Mouse (Mus musculus): ENCODE data around the gene 1700013H16Rik.
A peak's percentile ranks its signal among the peaks of the same experiment; 100 is the strongest.
"Not testable (repeated sequence)": the region's sequence is repeated elsewhere in the genome, so short reads cannot be mapped to it uniquely, and the experiment has no call there.

The 1700013H16Rik gene

GRCm38 (mm10) chrX:53757736-53758135 lies at the start of gene 1700013H16Rik:
Gene 1700013H16Rik (minus strand): TSS chrX:53757831.
- no peak for DNase-seq (ENCODE audit: low spot score in 2 of 2)

- no peak for DNase-seq (ENCODE audit: low spot score in 2 of 2)
These were observed 41.4 kb upstream of the 1700013H16Rik start for GRCm38 (mm10) chrX:53799074-53799473.

DNA sequence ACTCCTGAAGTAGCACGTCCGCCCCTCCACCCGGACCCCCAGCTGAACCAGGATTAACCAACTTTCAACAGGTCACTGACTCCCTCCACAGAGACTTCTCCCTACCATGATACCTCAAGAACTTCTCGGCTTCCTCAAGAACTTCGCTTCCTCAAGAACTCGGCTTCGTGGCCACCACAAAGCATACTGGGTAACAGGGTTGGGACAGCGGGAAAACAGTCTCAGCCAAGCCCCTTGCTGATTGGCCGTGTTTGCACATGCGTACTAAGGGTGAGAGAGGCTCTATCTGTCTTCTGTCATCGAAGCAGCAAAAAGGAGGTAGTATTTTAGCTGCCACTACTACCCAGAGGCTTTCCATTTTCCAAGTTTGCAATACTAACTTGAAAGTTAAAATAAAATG lies 39.9 kb upstream of the 1700013H16Rik start, which contains the start of gene Xlr:
Gene Xlr, minus strand, starts transcription at position 188 of the 400 bp plus-strand sequence.
- DNase-seq (ENCODE audit: low spot score in 2 of 2), result not testable (repeated sequence)

- DNase-seq (ENCODE audit: low spot score in 2 of 2), result no peak
These were observed 18.6 kb upstream of the 1700013H16Rik start, which contains the start of gene Zfp36l3 for GRCm38 (mm10) chrX:53776276-53776675. Gene Zfp36l3 (minus strand): TSS chrX:53776394.

- no peak for DNase-seq (ENCODE audit: low spot score in 2 of 2)
These were observed 4.8 kb downstream of the 1700013H16Rik start for GRCm38 (mm10) chrX:53752851-53753250.

DNA sequence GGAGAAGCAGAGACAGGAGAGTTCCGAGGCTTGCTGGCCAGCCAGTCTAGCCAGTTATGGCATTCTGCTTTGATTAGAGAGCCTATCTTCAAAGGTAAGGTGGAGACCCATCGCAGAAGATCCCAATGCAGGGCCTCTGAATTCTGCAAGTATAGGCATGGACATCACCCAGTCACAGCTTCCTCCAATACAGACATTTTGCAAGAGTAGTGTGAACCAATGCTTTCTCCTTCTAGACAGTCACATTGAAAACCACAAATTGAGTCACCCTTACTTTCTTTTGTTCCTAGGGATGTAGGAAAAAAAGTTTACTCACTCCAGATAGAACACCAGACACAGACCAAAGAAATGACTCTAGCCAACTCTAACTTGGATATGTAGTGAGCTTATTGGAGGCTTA lies 28.7 kb downstream of the 1700013H16Rik start:
- no peak for DNase-seq (ENCODE audit: low spot score in 2 of 2)

DNA sequence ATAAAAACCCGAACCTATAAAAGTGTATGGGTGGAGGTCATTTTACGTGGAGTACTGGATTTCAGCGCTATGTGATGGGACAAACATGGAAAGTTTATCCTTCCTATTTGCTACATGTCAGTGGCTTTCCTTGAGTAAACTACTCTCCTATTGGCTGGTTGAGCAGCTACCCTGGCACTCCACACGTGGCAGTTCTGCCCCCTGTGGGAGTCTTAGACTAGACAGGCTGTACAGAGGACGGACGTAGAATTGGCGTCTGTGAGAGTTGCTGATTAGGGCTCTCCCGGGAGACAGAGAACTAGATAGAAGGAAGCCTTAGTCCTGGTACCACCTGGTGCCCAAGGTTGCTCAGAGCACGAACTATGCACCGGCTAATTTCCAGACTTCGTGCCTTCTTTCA lies 33.0 kb downstream of the 1700013H16Rik start, which contains the start of gene 4930502E18Rik:
Gene 4930502E18Rik, plus strand, starts transcription at position 231 of the 400 bp plus-strand sequence.
- no peak for DNase-seq (ENCODE audit: low spot score in 2 of 2)

- peak in 1 of 2 experiments; percentile 10 for DNase-seq (ENCODE audit: low spot score in 2 of 2)
These were observed 41.1 kb downstream of the 1700013H16Rik start for GRCm38 (mm10) chrX:53716323-53717182.

- DNase-seq (ENCODE audit: low spot score in 2 of 2), result no peak
These were observed 41.7 kb downstream of the 1700013H16Rik start for GRCm38 (mm10) chrX:53715942-53716322.

DNA sequence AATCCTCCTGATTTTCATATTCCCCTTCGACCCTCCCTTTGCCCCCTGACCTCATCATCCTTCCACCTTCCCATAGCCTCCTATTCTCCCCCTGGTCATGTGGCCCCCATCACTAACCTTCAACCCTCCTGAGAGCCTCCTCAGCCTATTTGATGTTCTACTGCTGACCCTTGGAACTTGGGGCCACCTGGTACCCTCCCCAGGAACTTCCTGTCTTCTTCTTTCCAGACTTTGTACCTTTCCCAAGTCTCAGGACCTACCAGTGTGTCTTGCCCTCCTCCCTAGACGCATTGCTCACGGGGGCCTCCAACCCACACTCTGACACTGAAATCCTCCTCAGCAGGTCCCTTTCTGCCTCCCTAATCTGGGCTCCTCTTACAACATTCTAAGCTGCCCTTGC lies 55.0 kb downstream of the 1700013H16Rik start:
- no peak for DNase-seq (ENCODE audit: low spot score in 2 of 2)

GRCm38 (mm10) chrX:53699225-53699624 lies 58.4 kb downstream of the 1700013H16Rik start:
- no peak for DNase-seq (ENCODE audit: low spot score in 2 of 2)

DNA sequence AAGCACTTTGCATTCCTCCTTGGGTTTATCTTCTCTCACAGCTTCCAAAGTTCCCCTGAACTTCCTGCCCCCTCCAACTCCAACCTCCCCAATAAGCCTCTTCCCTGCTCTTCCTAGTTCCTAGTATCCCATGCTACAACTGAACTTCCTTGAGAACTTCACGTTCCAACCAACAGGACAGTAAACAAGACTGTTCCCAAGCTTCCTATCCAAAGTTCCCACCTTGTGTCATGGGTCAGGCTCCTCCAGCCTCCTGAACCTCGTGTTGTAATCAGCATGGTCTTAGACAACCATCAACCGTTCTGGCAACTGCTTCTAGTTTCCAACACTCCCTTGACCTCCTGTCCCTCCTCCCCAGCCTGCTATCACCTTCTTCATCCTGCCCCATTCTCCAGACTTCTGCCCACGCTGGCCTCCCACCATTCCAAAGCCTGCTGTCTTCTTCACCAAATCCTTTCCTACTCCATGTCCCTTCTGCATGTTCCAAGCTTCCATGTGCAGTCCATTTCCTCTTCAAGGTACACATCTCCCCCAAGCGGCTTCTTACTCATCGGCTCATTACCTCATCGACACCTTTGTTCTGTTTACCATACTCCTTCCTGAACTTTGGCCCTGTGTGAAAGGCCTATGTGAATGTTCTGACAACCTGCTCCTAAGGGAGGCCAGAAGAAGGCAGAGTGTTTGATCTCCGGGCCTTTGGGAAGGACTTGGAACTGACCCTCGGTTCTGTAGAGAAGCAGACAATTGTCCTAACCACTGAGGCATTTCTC lies 63.4 kb downstream of the 1700013H16Rik start:
- DNase-seq (ENCODE audit: low spot score in 2 of 2), result no peak

- no peak for DNase-seq (ENCODE audit: low spot score in 2 of 2)
These were observed 64.5 kb downstream of the 1700013H16Rik start for GRCm38 (mm10) chrX:53693141-53693540.

Data from spleen, postnatal 10 days (tissue).